Comparison of ENCODE assay signal across 8 mouse cellular contexts in genomic region chr6:86479311-86479710, GRCm38 (mm10). TPM values are rescaled to one million over a fixed set of nuclear protein-coding genes. Genes with fewer than 3 reads are reported as not detected.
DNase-seq lines count a peak whose midpoint lies in the region; ATAC-seq and TF ChIP-seq lines count a peak whose summit lies in the region.

No protein-coding gene starts in this region.

- peak overlapping the region; percentile 84 for H3K27ac ChIP-seq in layer of hippocampus, adult 2 months
- H3K27ac ChIP-seq in heart, adult 2 months: peak overlapping the region; percentile 96
- peak overlapping the region; percentile 93 for H3K27ac ChIP-seq in kidney, adult 2 months (ENCODE audit: insufficient read depth, low read depth, low read length)
- no peak overlapping the region for H3K27ac ChIP-seq in forebrain, embryonic 14.5 days (ENCODE audit: low read depth, low read length)

- TF ChIP-seq CTCF in layer of hippocampus, adult 2 months (conservative IDR thresholded peaks at IDR 0.05): no peak
- TF ChIP-seq CTCF in heart, adult 2 months (IDR thresholded peaks at IDR 0.05): no peak
- TF ChIP-seq CTCF in kidney, adult 2 months (conservative IDR thresholded peaks at IDR 0.05; ENCODE audit: insufficient read depth, insufficient read length, low read depth, low read length): no peak

- H3K9ac ChIP-seq in heart, adult 2 months (ENCODE audit: low read depth, low read length): no peak overlapping the region
- no peak overlapping the region for H3K9ac ChIP-seq in forebrain, embryonic 14.5 days (ENCODE audit: low read length)

- no peak overlapping the region for H3K4me2 ChIP-seq in forebrain, embryonic 14.5 days (ENCODE audit: low read length)

- 40% methylated on average over 3 of the region's 3 CpGs for WGBS in heart, adult 2 months
- WGBS in kidney, adult 2 months: 38% methylated on average over 3 of the region's 3 CpGs
- 67% methylated on average over 3 of the region's 3 CpGs for WGBS in forebrain, embryonic 14.5 days

- peak; percentile 42; the same call in 1 of the 2 replicates for TF ChIP-seq POLR2A in heart, adult 2 months (IDR thresholded peaks at IDR 0.05; ENCODE audit: insufficient read depth, low read depth, low read length)
- TF ChIP-seq POLR2A in kidney, adult 2 months (IDR thresholded peaks at IDR 0.05; ENCODE audit: low read depth, low read length): no peak

- H3K4me1 ChIP-seq in heart, adult 2 months (ENCODE audit: control insufficient read depth, insufficient read depth, low read length): peaks cover 42% of the 10 kb centered on the region
- H3K4me1 ChIP-seq in kidney, adult 2 months (ENCODE audit: control insufficient read depth, insufficient read depth, low read length): peaks cover 29% of the 10 kb centered on the region
- no peaks in the 10 kb centered on the region for H3K4me1 ChIP-seq in forebrain, embryonic 14.5 days (ENCODE audit: control insufficient read depth, insufficient read depth, low read length)

- DNase-seq in layer of hippocampus, adult 2 months (ENCODE audit: low spot score in 2 of 2): no peak
- no peak for DNase-seq in layer of hippocampus, postnatal 36 days
- peak; percentile 51 to 53 for DNase-seq in heart, adult 2 months
- peak; percentile 83 for DNase-seq in kidney, adult 2 months
- DNase-seq in neural tube, embryonic 10.5 days (ENCODE audit: extremely low spot score, low spot score): peak; percentile 44
- DNase-seq in right cerebral cortex, postnatal 14 days: no peak
- no peak for DNase-seq in ovary, postnatal 36 days (ENCODE audit: low spot score)
- no peak for DNase-seq in forebrain, embryonic 14.5 days (ENCODE audit: low spot score)

- H3K79me2 ChIP-seq in heart, adult 2 months (replicated peaks; ENCODE audit: control insufficient read depth, insufficient read depth, low read length): no peaks in the 10 kb centered on the region

- no peak overlapping the region for H3K4me3 ChIP-seq in layer of hippocampus, adult 2 months
- H3K4me3 ChIP-seq in heart, adult 2 months: no peak overlapping the region
- H3K4me3 ChIP-seq in kidney, adult 2 months (ENCODE audit: insufficient read depth, low read depth, low read length): no peak overlapping the region
- no peak overlapping the region for H3K4me3 ChIP-seq in forebrain, embryonic 14.5 days (ENCODE audit: low read depth, low read length)

- peaks cover 11% of the 10 kb centered on the region for H3K36me3 ChIP-seq in heart, adult 2 months (ENCODE audit: control insufficient read depth, insufficient read depth, low read length)
- no peaks in the 10 kb centered on the region for H3K36me3 ChIP-seq in kidney, adult 2 months (ENCODE audit: control insufficient read depth, insufficient read depth, low read length)
- H3K36me3 ChIP-seq in forebrain, embryonic 14.5 days (ENCODE audit: control insufficient read depth, insufficient read depth, low read length): no peaks in the 10 kb centered on the region

- H3K27me3 ChIP-seq in heart, adult 2 months (ENCODE audit: control insufficient read depth, insufficient read depth, low read length): no peaks in the 10 kb centered on the region
- H3K27me3 ChIP-seq in kidney, adult 2 months (replicated peaks; ENCODE audit: control insufficient read depth, insufficient read depth, low read length): no peaks in the 10 kb centered on the region
- H3K27me3 ChIP-seq in forebrain, embryonic 14.5 days (replicated peaks; ENCODE audit: control insufficient read depth, insufficient read depth, low read length): no peaks in the 10 kb centered on the region

- TF ChIP-seq EP300 in heart, adult 2 months (IDR thresholded peaks at IDR 0.05; ENCODE audit: insufficient read depth, low read depth, low read length): peak; percentile 62; the same call in 1 of the 2 replicates

- ATAC-seq in forebrain, embryonic 14.5 days: no peak

- no peaks in the 10 kb centered on the region for H3K9me3 ChIP-seq in forebrain, embryonic 14.5 days (replicated peaks; ENCODE audit: control insufficient read depth, low read length)

- intact Hi-C loops in heart, adult 2 months (cut with DNase I): loop anchor here (5.0 kb wide), 1 partner anchor 108 kb away; no protein-coding TSS in a partner anchor

RNA-seq across cellular contexts. Expression of gene C87436, which starts 41.1 kb away (rescaled TPM):
- 10 to 100 TPM; 18.9 to 20.6 TPM for total RNA-seq in layer of hippocampus, adult 2 months (2021)
- 10 to 100 TPM; 16.4 to 16.5 TPM for total RNA-seq in layer of hippocampus, postnatal 36 days (2021)
- 10 to 100 TPM in 1 of 2 experiments, 1 to 10 TPM in 1; 8.9 to 11.0 TPM for total RNA-seq in heart, adult 2 months (2021)
- polyA plus RNA-seq in heart, adult 2 months (2012; rRNA removed): 8.6 and 10.7 TPM in 2 replicates
- polyA plus RNA-seq in kidney, adult 2 months (2012; rRNA removed): 15.1 and 15.3 TPM in 2 replicates
- 33.6 and 35.2 TPM in 2 replicates for polyA plus RNA-seq in forebrain, embryonic 14.5 days (2014; fragmentation: Nextera tagmentation; extraction: Ambion mirVana)

RNA-seq across cellular contexts. Expression of gene Pcbp1, which starts 46.8 kb away (rescaled TPM):
- total RNA-seq in layer of hippocampus, adult 2 months (2021): 100 to 1,000 TPM; 179 to 184 TPM
- total RNA-seq in layer of hippocampus, postnatal 36 days (2021): 100 to 1,000 TPM; 177 to 186 TPM
- 100 to 1,000 TPM; 155 to 164 TPM for total RNA-seq in heart, adult 2 months (2021)
- 72.9 and 85.8 TPM in 2 replicates for polyA plus RNA-seq in heart, adult 2 months (2012; rRNA removed)
- polyA plus RNA-seq in kidney, adult 2 months (2012; rRNA removed): 165 and 166 TPM in 2 replicates
- polyA plus RNA-seq in forebrain, embryonic 14.5 days (2014; fragmentation: Nextera tagmentation; extraction: Ambion mirVana): 176 and 206 TPM in 2 replicates

RNA-seq across cellular contexts. Expression of gene Gm44790, which starts 52.9 kb away (rescaled TPM):
- total RNA-seq in layer of hippocampus, adult 2 months (2021): not detected
- total RNA-seq in layer of hippocampus, postnatal 36 days (2021): under 1 TPM in 1 of 2 experiments, not detected in 1; 0.88 TPM
- total RNA-seq in heart, adult 2 months (2021): not detected
- not detected in 2 replicates for polyA plus RNA-seq in heart, adult 2 months (2012; rRNA removed)
- polyA plus RNA-seq in kidney, adult 2 months (2012; rRNA removed): 2.9 and 6.7 TPM in 2 replicates
- 1.9 TPM in 1 of 2 replicates, not detected in the other for polyA plus RNA-seq in forebrain, embryonic 14.5 days (2014; fragmentation: Nextera tagmentation; extraction: Ambion mirVana)

Comparison
In these comparisons a context has a peak if more than half of its experiments do, and no peak if none do; other contexts are left out.
1. DNase-seq: peak in heart, adult 2 months (2 of 2), kidney, adult 2 months (single experiment) and neural tube, embryonic 10.5 days (single experiment); none in layer of hippocampus, adult 2 months (0 of 2), layer of hippocampus, postnatal 36 days (0 of 2), right cerebral cortex, postnatal 14 days (single experiment), ovary, postnatal 36 days (single experiment) and forebrain, embryonic 14.5 days (single experiment).